In the genomic region with DNA sequence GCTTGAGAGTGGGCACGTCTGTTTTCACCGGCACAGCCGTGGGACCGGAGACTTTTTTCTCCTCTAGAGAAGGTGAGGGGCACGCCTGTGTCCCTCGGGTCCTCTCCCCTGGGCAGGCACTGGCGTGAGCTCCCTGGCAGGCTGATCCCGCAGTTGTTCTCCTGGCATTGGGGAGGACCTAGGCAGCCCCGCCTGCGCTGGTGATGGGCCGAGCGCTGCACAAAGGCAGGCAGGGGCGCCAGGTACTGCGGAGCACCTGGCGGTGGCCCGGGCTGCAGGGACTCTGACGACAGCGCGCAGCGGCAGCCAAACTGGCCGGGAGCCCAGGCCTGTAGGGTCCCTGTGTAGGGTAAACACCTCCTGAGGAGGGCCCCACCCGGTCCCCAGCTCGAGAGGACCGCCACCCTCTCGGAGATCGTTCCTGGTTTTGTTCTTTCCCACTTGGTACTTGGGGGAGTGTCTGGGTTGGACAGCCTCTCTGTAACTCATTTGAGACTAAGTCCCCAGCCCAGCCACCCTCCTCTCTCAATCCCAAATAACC, we compare ENCODE assay signal across 8 mouse cellular contexts. TPM values are rescaled to one million over a fixed set of nuclear protein-coding genes. Genes with fewer than 3 reads are reported as not detected.
DNase-seq lines count a peak whose midpoint lies in the region; ATAC-seq and TF ChIP-seq lines count a peak whose summit lies in the region.

No protein-coding gene starts in this region.

- DNase-seq in left cerebral cortex, adult 2 months (ENCODE audit: extremely low spot score in 1 of 2, low spot score in 2 of 2): no peak
- DNase-seq in left cerebral cortex, adult 8-10 months (ENCODE audit: low spot score in 2 of 2): no peak
- peak; percentile 41 for DNase-seq in gastrocnemius, adult 18-20 months (ENCODE audit: low spot score)
- peak; percentile 2 for DNase-seq in naive thymus-derived CD4-positive, alpha-beta T cell, adult 2 months (ENCODE audit: low read depth)
- peak; percentile 23 for DNase-seq in yolk sac, embryonic 10.5 days (ENCODE audit: low spot score)

- H3K27me3 ChIP-seq in hindbrain, embryonic 13.5 days: peaks cover 11% of the 10 kb centered on the region; the same call in 1 of the 2 replicates
- H3K27me3 ChIP-seq in limb, embryonic 15.5 days: no peaks in the 10 kb centered on the region

- ATAC-seq in hindbrain, embryonic 13.5 days (ENCODE audit: low FRiP score): peak; percentile 59
- ATAC-seq in limb, embryonic 15.5 days (ENCODE audit: insufficient number of reproducible peaks, low FRiP score, low TSS enrichment, low read depth): peak; percentile 45; the same call in 1 of the 2 replicates

- peak overlapping the region; percentile 98 for H3K4me2 ChIP-seq in hindbrain, embryonic 13.5 days
- H3K4me2 ChIP-seq in limb, embryonic 15.5 days: peak overlapping the region; percentile 92

- H3K4me3 ChIP-seq in left cerebral cortex, adult 2 months: peak overlapping the region; percentile 76
- peak overlapping the region; percentile 87 for H3K4me3 ChIP-seq in bone marrow macrophage, adult 2 months (ENCODE audit: insufficient read depth, low read length)
- peak overlapping the region; percentile 62 for H3K4me3 ChIP-seq in hindbrain, embryonic 13.5 days
- H3K4me3 ChIP-seq in limb, embryonic 15.5 days: peak overlapping the region; percentile 71

- TF ChIP-seq CTCF in left cerebral cortex, adult 2 months (IDR thresholded peaks at IDR 0.05): no peak; the same call in 1 of the 2 replicates
- no peak for TF ChIP-seq CTCF in bone marrow macrophage, adult 2 months (IDR thresholded peaks at IDR 0.05; ENCODE audit: low read depth, low read length)

- intact Hi-C loops in left cerebral cortex, adult 2 months (cut with DNase I): loop anchor here (2.0 to 10.0 kb wide), 3 partner anchors 67 to 184 kb away; no protein-coding TSS in a partner anchor

- H3K36me3 ChIP-seq in hindbrain, embryonic 13.5 days: no peaks in the 10 kb centered on the region
- no peaks in the 10 kb centered on the region for H3K36me3 ChIP-seq in limb, embryonic 15.5 days

- TF ChIP-seq POLR2A in bone marrow macrophage, adult 2 months (IDR thresholded peaks at IDR 0.05; ENCODE audit: borderline replicate concordance, low read depth, low read length): no peak

- H3K9me3 ChIP-seq in hindbrain, embryonic 13.5 days: no peaks in the 10 kb centered on the region
- no peaks in the 10 kb centered on the region for H3K9me3 ChIP-seq in limb, embryonic 15.5 days

- H3K27ac ChIP-seq in left cerebral cortex, adult 2 months: peak overlapping the region; percentile 81
- peak overlapping the region; percentile 79 for H3K27ac ChIP-seq in bone marrow macrophage, adult 2 months (ENCODE audit: insufficient read depth, low read depth, low read length)
- H3K27ac ChIP-seq in hindbrain, embryonic 13.5 days: peak overlapping the region; percentile 81
- H3K27ac ChIP-seq in limb, embryonic 15.5 days: peak overlapping the region; percentile 93

- WGBS in hindbrain, embryonic 13.5 days: 0% methylated on average over 26 of the region's 26 CpGs
- WGBS in limb, embryonic 15.5 days: 0% methylated on average over 26 of the region's 26 CpGs

- peak overlapping the region; percentile 74 for H3K9ac ChIP-seq in hindbrain, embryonic 13.5 days
- peak overlapping the region; percentile 58 for H3K9ac ChIP-seq in limb, embryonic 15.5 days

- H3K4me1 ChIP-seq in bone marrow macrophage, adult 2 months (ENCODE audit: control insufficient read depth, insufficient read depth, low read length): peaks cover 26% of the 10 kb centered on the region
- peaks cover 20% of the 10 kb centered on the region for H3K4me1 ChIP-seq in hindbrain, embryonic 13.5 days (replicated peaks)
- peaks cover 24% of the 10 kb centered on the region for H3K4me1 ChIP-seq in limb, embryonic 15.5 days

RNA-seq across cellular contexts. Expression of a gene that starts 0.9 kb away (rescaled TPM):
- total RNA-seq in left cerebral cortex, adult 2 months (2021): 10 to 100 TPM; 14.1 to 14.7 TPM
- total RNA-seq in left cerebral cortex, adult 8-10 months (2022): 10 to 100 TPM; 12.6 to 23.5 (median 15.5) TPM
- 78.8 and 86.6 TPM in 2 replicates for polyA plus RNA-seq in bone marrow macrophage, adult 2 months (2012; ENCODE audit: insufficient read depth, insufficient read length, missing spikeins)
- 1 to 10 TPM; 6.8 to 8.7 TPM for total RNA-seq in gastrocnemius, adult 18-20 months (2021)
- polyA plus RNA-seq in hindbrain, embryonic 13.5 days (2015; fragmentation: Nextera tagmentation; extraction: Ambion mirVana): 8.3 and 9.2 TPM in 2 replicates
- 27.5 and 28.5 TPM in 2 replicates for polyA plus RNA-seq in limb, embryonic 15.5 days (2015; fragmentation: Nextera tagmentation; extraction: Ambion mirVana)

Comparison
In these comparisons a context has a peak if more than half of its experiments do, and no peak if none do; other contexts are left out.
1. DNase-seq: peak in gastrocnemius, adult 18-20 months (single experiment), naive thymus-derived CD4-positive, alpha-beta T cell, adult 2 months (single experiment) and yolk sac, embryonic 10.5 days (single experiment); none in left cerebral cortex, adult 2 months (0 of 2) and left cerebral cortex, adult 8-10 months (0 of 2).
2. Peak in every context shown above with its lines, with median percentiles within 50 percentile points of each other: H3K27ac ChIP-seq and H3K4me3 ChIP-seq.